Mouse (Mus musculus): ENCODE measurements around the gene Zfhx3.

The Zfhx3 gene

DNA sequence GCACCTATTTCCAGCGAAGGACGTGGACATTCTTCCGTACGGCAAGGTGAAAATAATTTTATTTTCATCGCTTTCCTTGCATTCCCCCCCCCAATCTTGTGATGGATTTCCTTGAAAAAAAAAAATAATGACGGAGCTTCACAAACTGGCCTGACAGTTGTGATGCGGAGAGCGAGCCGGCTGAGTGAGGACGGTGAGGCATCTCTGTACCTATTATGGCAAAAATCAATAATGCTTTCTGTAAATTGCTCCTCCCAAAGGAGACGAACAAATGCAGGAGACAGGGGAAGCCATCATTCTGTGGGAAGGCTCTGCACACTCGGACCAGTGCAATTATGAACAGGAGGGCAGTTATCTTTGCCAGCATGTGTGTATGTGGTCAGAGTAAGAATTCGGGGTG is 156.2 kb downstream of the Zfhx3 start:
- no peak for DNase-seq (ENCODE audit: low spot score in 2 of 2)

DNA sequence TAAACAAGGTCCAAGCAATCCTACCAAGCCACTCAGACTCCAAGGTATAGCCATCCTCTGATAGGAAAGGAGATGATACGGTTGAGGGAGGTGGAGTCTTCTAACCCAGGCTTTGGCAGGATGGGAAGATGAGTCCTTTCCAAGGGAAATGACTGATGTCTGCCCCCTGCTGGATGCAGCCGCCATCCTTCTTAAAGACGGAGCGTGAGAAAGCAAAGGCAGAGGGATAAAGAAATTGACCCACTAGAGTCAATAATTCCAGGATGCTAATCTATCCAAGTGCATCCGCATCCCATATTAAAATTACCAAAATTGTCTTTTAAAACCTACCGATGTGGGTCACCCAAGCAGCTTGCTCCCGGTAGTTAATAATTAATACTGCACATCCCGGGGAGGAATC is 158.7 kb downstream of the Zfhx3 start:
- DNase-seq (ENCODE audit: low spot score in 2 of 2): no peak

DNA sequence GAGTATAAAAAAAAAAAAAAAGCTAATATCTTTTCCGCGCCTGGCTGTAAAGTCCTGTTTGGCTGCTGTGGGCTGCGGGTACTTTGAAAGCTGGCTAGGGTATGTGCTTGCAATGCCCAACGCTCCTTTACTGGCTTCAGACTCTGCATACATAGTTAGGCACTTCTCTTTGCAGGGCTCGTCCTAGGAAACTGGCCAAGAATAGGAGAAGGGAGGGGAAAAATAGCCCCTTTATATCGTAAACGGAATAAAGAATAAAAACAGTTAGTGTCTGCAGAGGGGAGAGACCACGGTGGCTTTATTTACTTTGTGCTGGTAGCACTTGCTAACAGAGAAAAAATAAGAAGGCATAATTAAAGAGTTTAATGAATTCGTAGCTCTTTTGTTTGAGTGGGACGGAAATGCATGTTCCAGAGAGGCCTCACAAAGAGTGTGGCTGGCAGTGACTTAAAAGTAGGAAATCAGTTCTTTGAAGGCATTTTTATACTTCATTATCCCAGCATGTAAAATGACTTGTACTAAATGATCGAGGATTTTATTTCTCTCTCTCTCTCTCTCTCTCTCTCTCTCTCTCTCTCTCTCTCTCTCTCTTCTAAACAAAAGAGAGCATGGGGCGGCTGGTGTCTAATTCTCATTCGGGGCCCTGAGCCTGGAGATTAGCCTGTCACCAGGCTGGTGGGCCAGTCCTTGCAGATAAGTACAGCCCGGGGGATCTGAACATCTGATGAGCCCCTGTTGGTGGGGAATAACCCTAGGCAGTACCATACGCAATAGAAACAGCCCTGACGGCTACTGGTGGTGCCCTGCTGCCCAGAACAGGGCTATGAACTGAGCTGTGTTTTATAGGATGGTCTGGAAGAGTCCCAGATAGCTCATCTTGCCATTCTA is 159.8 kb downstream of the Zfhx3 start:
- no peak for DNase-seq (ENCODE audit: low spot score in 2 of 2)

DNA sequence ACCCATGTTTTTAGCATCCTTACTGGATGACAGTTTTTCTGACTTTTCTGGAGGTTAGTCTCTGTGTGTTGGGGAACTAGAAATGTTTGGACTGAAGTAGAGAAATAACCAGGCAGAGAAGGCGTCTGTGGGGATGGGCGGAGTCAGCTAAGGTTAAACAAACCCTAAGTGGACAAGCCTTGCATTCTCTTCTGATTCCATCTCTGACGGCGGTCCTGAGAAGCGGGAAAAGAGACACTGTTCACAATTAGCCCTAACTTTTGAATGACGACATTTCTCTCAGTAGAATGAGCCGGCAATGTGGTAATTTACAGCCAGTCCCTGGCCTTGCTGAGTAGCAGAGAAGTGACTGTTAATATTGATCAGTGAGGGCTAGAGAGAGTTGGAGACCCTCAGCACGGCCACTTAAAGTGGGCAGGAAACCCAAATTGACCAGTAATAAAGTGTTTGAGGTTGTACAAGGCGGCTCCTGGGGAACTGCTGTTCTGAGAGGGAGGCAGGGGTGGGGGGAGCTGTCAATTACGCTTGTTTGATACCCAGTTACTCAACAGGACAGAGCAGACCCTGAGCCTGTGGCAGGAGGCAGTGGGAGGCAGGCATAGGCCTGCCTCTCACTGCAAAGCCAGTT is 162.1 kb downstream of the Zfhx3 start:
- no peak for DNase-seq (ENCODE audit: low spot score in 2 of 2)

DNA sequence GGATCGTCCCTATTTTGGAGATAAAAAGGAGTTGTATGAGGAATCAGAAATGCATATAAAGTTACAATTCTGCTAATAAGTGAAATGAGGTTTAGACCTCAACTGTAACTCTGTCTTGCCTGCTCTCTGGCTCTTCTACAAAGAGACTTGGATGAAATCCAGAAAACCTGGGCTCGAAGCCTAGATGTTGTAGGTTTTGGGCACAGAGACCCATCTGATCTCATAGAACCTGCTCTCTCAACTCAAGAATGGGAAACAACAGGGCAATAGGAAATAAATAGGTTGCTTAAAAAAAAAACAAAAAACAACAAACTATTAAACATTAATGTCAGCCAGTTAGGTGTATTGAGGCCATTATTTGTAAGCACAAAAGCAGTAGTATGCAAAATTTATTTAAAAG is 182.6 kb downstream of the Zfhx3 start:
- no peak for DNase-seq (ENCODE audit: low spot score in 2 of 2)

DNA sequence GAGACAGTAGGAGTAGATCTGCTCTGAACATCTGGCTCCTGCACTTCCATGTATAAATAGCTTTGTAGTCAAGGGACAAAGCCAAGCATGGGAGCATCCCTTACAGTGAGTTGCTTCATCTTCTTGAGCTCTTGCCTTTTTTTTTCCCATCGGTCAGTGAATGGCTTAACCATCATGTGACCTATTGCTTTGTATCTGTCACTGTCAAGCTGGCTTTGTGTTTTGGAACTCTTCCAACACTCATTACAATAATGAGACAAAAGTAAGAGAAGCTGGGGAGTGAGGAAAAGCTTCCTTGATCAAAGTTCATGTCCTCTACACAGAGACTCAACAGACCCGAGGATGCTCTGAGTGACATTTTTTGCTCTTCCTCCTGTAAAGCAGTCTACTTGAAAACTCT is 183.0 kb downstream of the Zfhx3 start:
- no peak for DNase-seq (ENCODE audit: low spot score in 2 of 2)

DNA sequence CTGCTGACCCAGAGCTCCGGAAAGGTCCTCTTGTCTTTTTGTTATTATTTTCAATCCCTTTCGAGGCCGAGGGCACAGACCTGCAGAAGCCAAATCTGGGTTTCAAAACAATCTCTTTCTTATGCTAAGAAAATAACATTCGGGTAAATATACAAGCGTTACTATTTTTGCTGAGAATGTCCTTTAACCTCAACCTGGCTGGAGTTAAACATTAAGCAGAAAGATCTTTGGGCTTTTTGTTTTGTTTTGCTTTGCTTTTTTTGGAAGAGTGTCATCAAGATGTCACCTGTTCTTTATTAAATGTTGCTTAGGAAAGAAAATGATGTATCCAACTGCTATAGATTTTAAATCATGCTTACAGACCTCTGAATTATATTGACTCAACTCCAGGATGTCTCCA is 204.1 kb downstream of the Zfhx3 start:
- no peak for DNase-seq (ENCODE audit: low spot score in 2 of 2)

DNA sequence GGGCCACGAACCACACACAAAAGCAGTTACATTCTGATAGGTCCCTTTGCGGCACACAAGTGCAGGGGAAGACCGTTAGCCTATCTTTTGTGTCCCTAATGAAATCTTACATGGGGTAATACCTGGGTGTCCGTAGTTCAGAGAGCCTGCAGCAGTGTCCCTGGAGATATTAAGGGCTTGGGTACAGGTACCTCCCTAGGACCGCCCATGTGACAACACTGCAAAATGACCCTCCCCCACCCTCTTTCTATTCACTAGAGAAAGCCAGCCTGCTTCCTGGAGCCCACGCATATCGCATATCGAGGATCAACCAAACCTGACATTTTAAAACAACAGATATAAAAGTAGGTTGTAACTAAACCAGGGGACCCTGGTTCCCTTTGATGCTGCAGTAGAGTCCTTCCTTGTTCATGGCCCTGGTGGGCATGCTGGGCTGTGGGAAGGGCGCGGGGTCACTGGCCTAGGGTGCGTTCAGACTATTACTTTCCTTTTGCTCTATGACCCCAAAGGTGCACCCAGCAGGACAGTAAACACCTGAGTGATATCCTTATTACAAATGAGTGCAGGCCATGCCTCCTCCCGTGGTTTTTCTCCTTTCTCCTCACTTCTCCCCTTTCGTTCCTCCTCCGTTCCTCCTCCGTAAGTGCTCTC is 206.3 kb downstream of the Zfhx3 start:
- DNase-seq (ENCODE audit: low spot score in 2 of 2): no peak

DNA sequence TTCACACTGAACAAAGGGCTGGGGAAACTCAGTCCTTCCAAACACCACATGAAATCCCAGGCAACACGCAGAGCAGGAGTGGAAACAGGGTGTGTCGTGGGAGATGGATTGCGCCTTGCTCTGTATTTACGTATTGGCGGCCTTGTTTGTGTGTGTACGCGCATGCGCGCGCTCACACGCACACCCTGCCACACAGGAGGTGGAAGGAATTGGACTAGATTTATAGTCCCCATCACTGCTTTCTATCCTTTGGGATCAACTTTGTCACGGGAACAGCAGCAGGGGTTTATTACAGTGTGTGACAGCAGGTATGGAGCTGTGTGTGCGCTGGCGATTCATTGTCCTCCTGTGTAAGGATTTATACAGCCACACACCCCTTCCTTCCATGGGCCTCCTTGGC is 228.4 kb downstream of the Zfhx3 start:
- no peak for DNase-seq (ENCODE audit: low spot score in 2 of 2)

DNA sequence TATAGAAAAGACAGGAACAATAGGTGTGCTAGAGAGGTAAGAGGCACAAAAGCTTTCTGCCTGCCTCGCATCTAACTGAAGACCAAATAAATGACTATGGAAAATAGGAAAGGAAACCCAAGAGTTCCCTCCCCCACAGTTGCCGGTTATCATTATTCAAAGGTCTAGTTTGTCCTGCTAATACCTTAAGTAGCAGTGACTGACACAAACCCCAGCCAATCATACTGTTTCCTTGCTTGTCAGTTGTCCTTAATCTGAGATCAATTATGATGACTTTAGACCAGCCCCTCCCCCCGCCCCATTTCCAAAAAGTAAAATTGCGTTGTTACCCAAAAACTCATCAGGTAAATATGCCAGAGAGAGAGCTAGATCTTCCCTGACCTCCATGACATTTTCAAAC is 240.9 kb downstream of the Zfhx3 start:
- no peak for DNase-seq (ENCODE audit: low spot score in 2 of 2)

DNA sequence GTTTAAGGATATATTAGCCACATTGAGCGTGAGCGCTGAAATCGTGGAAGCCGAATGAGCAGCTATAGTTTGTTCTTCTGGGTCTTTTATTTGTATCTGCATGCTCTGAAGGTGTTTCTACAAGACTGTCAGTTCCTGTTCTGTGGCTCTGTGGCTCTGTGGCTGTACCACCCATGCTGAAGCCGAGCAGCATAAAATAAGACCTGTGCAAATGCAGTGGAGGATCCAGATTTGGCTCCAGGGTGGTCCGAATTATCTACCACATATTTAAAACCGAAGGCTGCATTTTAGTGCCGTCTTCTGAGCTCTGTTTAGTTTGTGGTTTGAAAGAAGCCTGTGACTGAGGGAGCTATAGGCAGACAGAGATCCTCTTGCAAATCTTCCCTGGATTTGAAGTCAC is 241.5 kb downstream of the Zfhx3 start:
- DNase-seq (ENCODE audit: low spot score in 2 of 2): no peak

DNA sequence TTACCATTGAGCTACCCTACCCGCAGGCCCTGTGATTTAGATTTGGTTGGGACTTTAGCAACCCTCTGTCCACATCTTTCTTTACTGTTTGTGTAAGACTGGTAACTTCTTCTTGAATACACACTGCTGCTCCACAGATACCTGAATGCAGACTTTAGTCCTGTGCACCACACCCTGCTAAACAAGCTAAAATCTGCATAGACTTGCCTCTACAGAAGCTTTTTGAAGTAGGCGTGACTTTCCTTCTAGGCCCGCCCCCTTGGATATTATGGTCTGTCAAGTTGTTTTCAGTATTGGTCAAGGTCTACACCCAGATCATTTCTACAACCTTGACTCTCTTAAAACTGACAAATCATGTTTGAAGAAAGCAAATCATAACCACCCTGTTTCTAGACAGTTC is 243.8 kb downstream of the Zfhx3 start:
- no peak for DNase-seq (ENCODE audit: low spot score in 2 of 2)

DNA sequence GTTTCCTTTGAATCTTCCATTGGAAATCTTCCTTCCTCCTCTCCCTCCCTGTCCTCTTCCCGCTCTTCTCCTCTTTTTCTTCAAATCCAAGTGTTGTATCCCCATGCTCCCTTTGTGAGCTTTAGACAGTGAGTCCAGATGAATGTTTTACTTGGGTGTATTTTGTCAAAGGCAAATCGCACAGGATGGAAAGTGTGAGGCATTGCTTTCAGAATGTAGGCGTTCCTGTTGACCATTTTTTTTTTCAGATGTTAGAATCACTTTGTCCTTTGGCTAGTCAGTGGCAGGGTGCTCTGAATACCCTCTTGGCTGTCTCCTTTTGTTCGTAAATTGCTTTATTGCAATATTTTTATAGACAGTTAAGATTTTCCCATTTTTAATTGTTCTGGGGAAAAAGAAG is 245.6 kb downstream of the Zfhx3 start:
- no peak for DNase-seq (ENCODE audit: low spot score in 2 of 2)

DNA sequence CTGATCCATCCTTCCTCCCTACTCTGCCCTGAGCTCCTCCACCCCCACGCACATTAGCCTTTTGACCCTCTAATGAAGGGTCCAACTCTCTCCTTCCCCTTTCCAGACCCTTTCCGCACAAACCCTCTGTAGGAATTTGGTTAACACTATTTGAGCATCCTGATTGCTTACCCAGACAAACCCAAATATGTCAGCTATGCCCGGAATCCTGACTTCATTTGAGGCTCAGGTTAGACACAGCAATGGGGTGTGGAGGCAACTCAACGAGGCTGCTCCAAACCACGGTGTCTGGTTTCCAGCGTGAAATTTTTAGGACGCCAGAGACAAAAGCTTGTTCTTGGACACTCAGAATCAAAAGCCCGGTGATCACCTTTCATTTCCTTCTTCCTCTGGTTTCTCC is 252.1 kb downstream of the Zfhx3 start:
- DNase-seq (ENCODE audit: low spot score in 2 of 2): no peak

DNA sequence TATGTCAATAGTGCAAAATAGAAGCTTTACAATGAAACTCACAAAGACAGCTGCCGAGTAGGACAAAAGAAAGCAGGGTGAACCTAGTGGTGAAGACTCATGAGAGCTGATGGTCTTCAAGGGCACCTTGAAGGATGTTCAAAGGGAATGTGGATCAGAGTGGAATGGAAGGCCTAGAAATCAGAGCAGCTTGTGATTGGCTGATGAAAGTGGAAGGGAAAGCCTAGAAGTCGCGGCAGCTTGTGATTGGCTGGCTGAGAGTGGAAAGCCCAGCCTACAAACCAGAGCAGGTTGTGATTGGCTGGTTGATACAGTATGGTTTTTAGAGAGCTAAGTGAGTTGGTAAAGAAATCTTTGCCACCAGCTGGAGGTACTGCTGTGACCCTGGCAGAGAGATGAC is 272.6 kb downstream of the Zfhx3 start:
- DNase-seq (ENCODE audit: low spot score in 2 of 2): no peak

DNA sequence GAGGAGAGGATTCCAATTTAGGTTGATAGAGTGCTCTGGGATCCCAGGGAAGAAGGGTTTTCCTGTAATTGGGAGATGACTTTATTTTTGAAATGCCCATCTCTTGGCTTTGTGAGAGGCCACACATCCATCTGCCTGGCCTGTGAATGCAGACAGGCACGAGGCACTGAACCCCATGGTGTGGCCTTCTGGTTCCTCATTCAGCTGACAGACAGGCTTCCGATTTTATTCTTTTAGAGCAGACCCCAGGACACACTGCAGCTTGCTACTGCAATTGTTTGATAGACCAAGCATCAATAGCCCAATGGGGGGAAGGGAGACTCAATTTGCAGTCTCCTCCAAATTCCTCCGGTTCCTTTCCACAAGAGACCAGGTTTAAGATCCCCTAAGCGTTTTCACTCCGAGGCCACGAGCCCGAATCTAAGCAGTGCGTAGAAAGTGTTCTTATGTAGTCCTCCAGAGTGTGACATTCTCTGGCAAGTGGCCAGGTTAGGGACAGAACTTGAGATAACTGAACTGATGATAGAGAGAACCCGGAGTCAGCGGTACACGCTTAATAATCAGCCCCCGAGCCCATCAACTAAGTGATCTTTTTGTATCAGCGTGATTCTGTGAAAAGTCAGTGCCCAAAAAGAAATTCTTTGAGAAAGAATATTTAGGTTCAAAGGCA is 275.9 kb downstream of the Zfhx3 start:
- no peak for DNase-seq (ENCODE audit: low spot score in 2 of 2)

DNA sequence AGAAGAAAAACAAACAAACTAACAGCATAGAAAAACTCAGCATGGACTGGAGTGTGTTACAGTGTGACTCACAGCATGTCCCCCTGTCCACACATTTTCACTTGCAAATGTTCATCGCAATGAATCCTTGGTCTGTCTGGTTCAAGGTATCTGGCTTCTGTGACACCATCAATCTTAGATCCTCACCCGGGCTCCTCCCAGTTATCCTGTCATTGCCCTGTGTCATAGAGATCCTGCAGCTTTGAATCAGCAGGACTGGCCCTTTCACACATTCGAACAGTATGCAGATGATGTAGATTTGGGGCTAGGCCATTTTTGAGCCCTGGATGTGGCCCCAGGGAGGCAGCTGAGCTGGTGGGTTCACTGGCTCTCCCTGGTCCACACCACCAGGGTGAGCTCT is 278.1 kb downstream of the Zfhx3 start:
- DNase-seq (ENCODE audit: low spot score in 2 of 2): no peak

DNA sequence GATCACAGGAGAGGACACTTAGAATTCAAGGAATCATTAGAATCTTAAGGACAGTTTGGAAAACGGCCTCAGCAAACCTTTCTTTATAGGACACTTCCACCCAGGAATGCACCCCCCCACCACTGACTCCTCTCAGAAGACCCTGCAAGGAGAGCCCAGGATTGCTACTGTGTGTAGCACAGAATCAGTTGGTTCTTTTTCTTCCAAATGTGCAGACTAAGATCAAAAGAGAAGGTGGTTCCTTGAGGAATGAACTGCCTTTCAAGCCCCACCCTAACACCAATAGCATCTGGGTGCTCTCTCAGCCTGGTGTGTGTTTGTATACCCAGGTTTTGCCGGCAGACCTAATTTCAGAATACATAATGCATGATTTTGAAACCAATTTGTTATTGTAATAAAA is 279.6 kb downstream of the Zfhx3 start:
- DNase-seq (ENCODE audit: low spot score in 2 of 2): no peak

DNA sequence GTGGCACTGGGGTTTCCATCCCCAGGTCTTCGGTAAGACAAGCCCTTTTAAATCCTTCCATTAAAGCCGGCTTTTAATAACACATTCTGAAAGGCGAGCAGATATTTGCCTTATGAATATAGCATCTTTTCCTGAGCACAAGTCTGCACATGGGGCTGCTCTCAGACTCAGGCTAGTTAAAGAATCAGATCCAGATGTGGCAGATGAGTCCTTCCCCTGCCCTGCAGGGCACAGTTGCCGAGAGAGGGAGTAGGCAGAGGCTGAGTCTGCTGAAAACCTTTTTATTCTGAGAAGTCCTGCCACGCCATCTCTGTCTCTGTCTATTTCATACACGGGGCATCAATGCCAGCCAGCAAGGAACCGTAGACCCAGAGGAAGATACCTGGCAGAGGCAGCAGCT is 289.9 kb downstream of the Zfhx3 start:
- no peak for DNase-seq (ENCODE audit: low spot score in 2 of 2)

DNA sequence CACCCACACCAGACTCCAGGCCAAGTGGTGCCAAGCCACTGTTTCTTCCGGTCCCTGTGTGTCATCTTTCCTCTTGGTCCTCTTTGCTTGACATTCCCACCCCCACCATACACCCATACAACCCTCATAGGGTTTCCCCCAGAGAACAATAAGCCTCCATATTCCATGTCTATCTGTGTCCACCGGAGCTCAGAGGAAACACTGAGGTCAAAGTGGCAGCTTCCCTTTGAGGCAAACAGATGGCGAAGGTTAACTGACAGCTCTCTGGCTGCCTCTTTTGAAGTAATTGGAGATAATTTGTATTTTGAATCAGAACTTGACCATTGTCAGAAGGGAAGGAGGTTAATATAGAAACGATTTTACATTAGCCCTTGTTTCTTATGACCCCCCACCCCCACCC is 292.0 kb downstream of the Zfhx3 start:
- no peak for DNase-seq (ENCODE audit: low spot score in 2 of 2)

DNA sequence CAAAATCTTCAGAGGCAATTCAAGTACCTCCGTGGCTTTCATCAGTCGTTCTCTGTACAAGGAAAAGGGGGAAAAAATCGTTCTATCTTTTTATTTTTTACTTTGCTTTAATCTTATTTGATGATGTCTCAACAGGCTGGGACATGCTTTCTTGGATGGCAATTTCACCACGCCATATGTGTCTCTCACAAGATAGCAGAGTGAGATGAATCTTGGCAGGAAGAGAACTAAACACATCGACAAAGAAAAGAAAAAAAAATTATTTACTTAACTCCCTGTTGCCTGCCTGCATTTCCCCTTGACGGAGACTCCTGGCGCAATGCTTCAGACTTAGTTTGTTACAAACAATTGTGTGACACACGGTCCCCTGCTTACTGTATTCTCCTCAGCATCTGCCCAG is 294.3 kb downstream of the Zfhx3 start:
- DNase-seq (ENCODE audit: low spot score in 2 of 2): no peak

DNA sequence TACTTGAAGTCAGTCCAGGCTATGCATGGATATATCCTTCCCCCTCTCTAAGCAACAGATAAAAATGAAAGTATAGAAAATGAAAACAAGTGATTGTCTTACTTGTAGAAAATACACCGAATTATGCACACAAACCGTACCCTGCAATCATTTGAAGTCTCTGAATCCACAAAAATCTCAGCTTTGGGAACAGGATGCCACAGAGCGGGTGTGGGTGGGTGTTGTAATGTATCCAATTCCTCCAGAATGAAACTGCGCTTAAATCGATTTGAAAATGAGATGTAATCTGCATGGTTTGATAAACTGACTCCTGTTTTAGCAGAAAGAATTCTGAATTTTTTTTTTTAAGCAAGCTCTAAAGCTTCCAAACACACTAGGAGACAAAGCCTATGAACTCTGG is 297.1 kb downstream of the Zfhx3 start:
- no peak for DNase-seq (ENCODE audit: low spot score in 2 of 2)

Data from spleen, postnatal 4 days (tissue).